Mouse (Mus musculus) myocyte (in vitro differentiated cells): ENCODE measurements around the gene En2. TPM values are rescaled to one million over a fixed set of nuclear protein-coding genes. Genes with fewer than 3 reads are reported as not detected.

Source experiments
- H3K27me3 ChIP-seq: one replicate; pipeline ENCODE4 v1.6.1; 2011; ENCODE audit not compliant: control insufficient read depth, insufficient read depth, insufficient read length
- H3K36me3 ChIP-seq: one replicate; pipeline ENCODE4 v1.6.1; 2011; ENCODE audit not compliant: control insufficient read depth, insufficient read depth
- H3K4me2 ChIP-seq: one replicate; pipeline ENCODE4 v1.6.1; 2011; ENCODE audit warnings: low read depth, control low read depth
- H3K4me3 ChIP-seq: one replicate; pipeline ENCODE4 v1.5.1; 2011; ENCODE audit warnings: mild to moderate bottlenecking, control low read depth, moderate library complexity
- H3K79me2 ChIP-seq: one replicate; pipeline ENCODE4 v1.6.1; 2011; ENCODE audit not compliant: control insufficient read depth, insufficient read depth
- H3ac ChIP-seq: one replicate; pipeline ENCODE4 v1.6.1; 2011; ENCODE audit not compliant: control insufficient read depth, insufficient read length
- CEBPB ChIP-seq: IDR thresholded peaks from 2 replicates; pipeline ENCODE4 v1.6.1; 2011; ENCODE audit warnings: mild to moderate bottlenecking, moderate library complexity; ENCODE audit not compliant: poor library complexity, insufficient read depth, severe bottlenecking
- E2F4 ChIP-seq: IDR thresholded peaks from one replicate; pipeline ENCODE4 v1.6.1; 2011; ENCODE audit warnings: mild to moderate bottlenecking, control low read depth, moderate library complexity; ENCODE audit not compliant: insufficient read depth
- MAX ChIP-seq: IDR thresholded peaks from one replicate; pipeline ENCODE4 v1.6.1; 2011; ENCODE audit warnings: low read depth, mild to moderate bottlenecking, control low read depth
- MYOD1 ChIP-seq, 3 experiments: IDR thresholded peaks; one replicate each; pipeline ENCODE4 v1.6.1; 2011; ENCODE audit warnings: control low read depth in 2 of 3, low read depth in 2 of 3, mild to moderate bottlenecking in 2 of 3, moderate library complexity in 1 of 3; ENCODE audit not compliant: insufficient read length in 2 of 3, control insufficient read depth in 1 of 3
- MYOG ChIP-seq, 3 experiments: IDR thresholded peaks; one replicate each; pipeline ENCODE4 v1.6.1; 2011; ENCODE audit warnings: control low read depth in 2 of 3, low read depth in 2 of 3, mild to moderate bottlenecking in 2 of 3; ENCODE audit not compliant: insufficient read length in 2 of 3, control insufficient read depth in 1 of 3, insufficient read depth in 1 of 3
- POLR2A ChIP-seq: IDR thresholded peaks from one replicate; pipeline ENCODE4 v1.6.1; 2011; ENCODE audit warnings: low read depth, mild to moderate bottlenecking, control low read depth, moderate library complexity; ENCODE audit not compliant: insufficient read length
- POLR2AphosphoS2 ChIP-seq: IDR thresholded peaks from one replicate; pipeline ENCODE4 v1.6.1; 2011; ENCODE audit warnings: low read depth, control low read depth; ENCODE audit not compliant: insufficient read length
- REST ChIP-seq: IDR thresholded peaks from one replicate; pipeline ENCODE4 v1.6.1; 2011; ENCODE audit warnings: mild to moderate bottlenecking, control low read depth, moderate library complexity; ENCODE audit not compliant: insufficient read depth, insufficient read length
- SRF ChIP-seq: IDR thresholded peaks from one replicate; pipeline ENCODE4 v1.6.1; 2011; ENCODE audit warnings: low read depth; ENCODE audit not compliant: control insufficient read depth, insufficient read length
- TCF12 ChIP-seq: IDR thresholded peaks from one replicate; pipeline ENCODE4 v1.6.1; 2011; ENCODE audit warnings: mild to moderate bottlenecking, control low read depth; ENCODE audit not compliant: poor library complexity, insufficient read depth, severe bottlenecking
- TCF3 ChIP-seq: IDR thresholded peaks from one replicate; pipeline ENCODE4 v1.6.1; 2011; ENCODE audit warnings: low read depth, control low read depth; ENCODE audit not compliant: insufficient read length
- USF1 ChIP-seq: IDR thresholded peaks from one replicate; pipeline ENCODE4 v1.6.1; 2011; ENCODE audit warnings: low read depth, mild to moderate bottlenecking, control low read depth, moderate library complexity
- polyA plus RNA-seq: library from polyadenylated mRNA; unstranded; fragments of >200 nt; fragmentation: generic; extraction: Trizol; gene quantifications from one replicate; pipeline ENCODE4 v1.2.1, GENCODE M21; 2012; ENCODE audit warnings: missing spikeins

The En2 gene
- polyA plus RNA-seq, 1 experiment, result not detected

GRCm38 (mm10) chr5:28192099-28192454 is 26.6 kb downstream of the En2 start:
- no peak overlapping the region for H3K4me3 ChIP-seq
- H3ac ChIP-seq, result no peak overlapping the region
- H3K79me2 ChIP-seq, result no peaks in the 10 kb centered on the region
- TF ChIP-seq TCF12, result no peak
- TF ChIP-seq POLR2A, result no peak
- TF ChIP-seq MYOG (IDR thresholded peaks at IDR 0.05; ENCODE audit: control insufficient read depth in 1 of 3, insufficient read depth in 1 of 3, insufficient read length in 2 of 3, low read depth in 2 of 3), result no peak
- no peak for TF ChIP-seq MYOD1 (IDR thresholded peaks at IDR 0.05; ENCODE audit: control insufficient read depth in 1 of 3, insufficient read length in 2 of 3, low read depth in 2 of 3)
- TF ChIP-seq SRF, result no peak
- TF ChIP-seq REST, result no peak
- TF ChIP-seq TCF3, result no peak
- no peak for TF ChIP-seq POLR2AphosphoS2
- TF ChIP-seq USF1, result no peak
- no peak for TF ChIP-seq CEBPB
- TF ChIP-seq E2F4, result no peak
- TF ChIP-seq MAX, result no peak
- peaks cover 14% of the 10 kb centered on the region for H3K27me3 ChIP-seq
- H3K4me2 ChIP-seq, result no peak overlapping the region
- no peaks in the 10 kb centered on the region for H3K36me3 ChIP-seq

- Histone ChIP-seq H3ac (no peak overlapping the region), H3K4me3 (no peak overlapping the region), H3K36me3 (no peaks in the 10 kb centered on the region), H3K79me2 (no peaks in the 10 kb centered on the region), H3K4me2 (no peak overlapping the region), H3K27me3 (peaks cover 10% of the 10 kb centered on the region)
- TF ChIP-seq POLR2AphosphoS2, result no peak
- TF ChIP-seq MYOG (IDR thresholded peaks at IDR 0.05; ENCODE audit: control insufficient read depth in 1 of 3, insufficient read depth in 1 of 3, insufficient read length in 2 of 3, low read depth in 2 of 3), result no peak
- TF ChIP-seq E2F4, result no peak
- no peak for TF ChIP-seq POLR2A
- TF ChIP-seq REST, result no peak
- no peak for TF ChIP-seq MYOD1 (IDR thresholded peaks at IDR 0.05; ENCODE audit: control insufficient read depth in 1 of 3, insufficient read length in 2 of 3, low read depth in 2 of 3)
- no peak for TF ChIP-seq TCF12
- no peak for TF ChIP-seq CEBPB
- TF ChIP-seq USF1, result no peak
- no peak for TF ChIP-seq SRF
- TF ChIP-seq TCF3, result no peak
- no peak for TF ChIP-seq MAX
These were observed 30.0 kb downstream of the En2 start for GRCm38 (mm10) chr5:28195473-28195872.

GRCm38 (mm10) chr5:28199089-28199873 is 33.8 kb downstream of the En2 start:
- TF ChIP-seq SRF (no peak), POLR2A (no peak), TCF12 (no peak)
- Histone ChIP-seq H3K79me2 (no peaks in the 10 kb centered on the region), H3K36me3 (no peaks in the 10 kb centered on the region), H3ac (no peak overlapping the region), H3K4me3 (no peak overlapping the region), H3K4me2 (no peak overlapping the region), H3K27me3 (peaks cover 10% of the 10 kb centered on the region)

- H3K79me2 ChIP-seq, result no peaks in the 10 kb centered on the region
- H3K4me2 ChIP-seq, result no peak overlapping the region
- no peaks in the 10 kb centered on the region for H3K36me3 ChIP-seq
- H3ac ChIP-seq, result no peak overlapping the region
- H3K27me3 ChIP-seq, result peaks cover 17% of the 10 kb centered on the region
- no peak overlapping the region for H3K4me3 ChIP-seq
- TF ChIP-seq TCF3, result no peak
- TF ChIP-seq E2F4, result no peak
- no peak for TF ChIP-seq CEBPB
- no peak for TF ChIP-seq TCF12
- no peak for TF ChIP-seq POLR2A
- no peak for TF ChIP-seq MAX
- no peak for TF ChIP-seq SRF
- TF ChIP-seq USF1, result no peak
These were observed 37.6 kb downstream of the En2 start for GRCm38 (mm10) chr5:28203086-28203485.

- Histone ChIP-seq H3K4me3 (no peak overlapping the region), H3K79me2 (no peaks in the 10 kb centered on the region), H3K4me2 (no peak overlapping the region), H3K27me3 (peaks cover 29% of the 10 kb centered on the region), H3K36me3 (no peaks in the 10 kb centered on the region), H3ac (no peak overlapping the region)
- TF ChIP-seq MAX, result no peak
- no peak for TF ChIP-seq SRF
- no peak for TF ChIP-seq E2F4
- TF ChIP-seq USF1, result no peak
- no peak for TF ChIP-seq TCF12
- no peak for TF ChIP-seq CEBPB
- no peak for TF ChIP-seq MYOD1 (IDR thresholded peaks at IDR 0.05; ENCODE audit: control insufficient read depth in 1 of 3, insufficient read length in 2 of 3, low read depth in 2 of 3)
These were observed 39.2 kb downstream of the En2 start for GRCm38 (mm10) chr5:28204678-28205077.
